Mouse (Mus musculus): ENCODE measurements around the gene D430042O09Rik. TPM values are rescaled to one million over a fixed set of nuclear protein-coding genes. Genes with fewer than 3 reads are reported as not detected.
"Not testable (repeated sequence)": the region's sequence is repeated elsewhere in the genome, so short reads cannot be mapped to it uniquely, and the experiment has no call there.

D430042O09Rik gene
- polyA plus RNA-seq, 1 experiment from 2014 or later, result 7.2 TPM

DNA sequence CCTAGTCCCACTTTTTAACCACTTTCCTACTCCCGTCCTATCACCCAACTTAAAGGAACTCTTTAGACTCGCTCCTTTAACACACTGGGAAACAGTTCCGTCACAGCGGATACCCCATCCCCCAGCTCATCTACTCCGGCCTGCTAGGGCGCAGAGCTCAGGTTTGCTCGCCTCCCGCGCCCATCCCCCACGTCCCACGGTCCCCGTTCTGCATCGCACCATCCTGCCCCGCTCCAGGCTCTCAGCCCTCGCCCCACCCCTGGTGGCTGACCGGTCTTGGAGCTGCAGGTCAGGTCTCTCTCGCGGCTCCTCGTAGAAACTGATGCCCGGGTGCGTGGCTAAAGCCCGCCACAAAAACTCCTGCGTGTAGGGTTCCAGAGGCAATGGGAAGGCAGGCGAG lies 502 bp upstream of the D430042O09Rik start:
- H3K4me1 ChIP-seq (replicated peaks; ENCODE audit: control insufficient read depth, insufficient read depth, low read length), result peaks cover 28% of the 10 kb centered on the region
- H3K9ac ChIP-seq, result peak overlapping the region; percentile 80
- peak overlapping the region; percentile 84 for H3K4me2 ChIP-seq (replicated peaks)
- H3K27ac ChIP-seq, result peak overlapping the region; percentile 88
- under 1% methylated on average over 24 of the region's 24 CpGs for WGBS
- H3K9me3 ChIP-seq (ENCODE audit: control insufficient read depth, low read length), result no peaks in the 10 kb centered on the region
- no peaks in the 10 kb centered on the region for H3K27me3 ChIP-seq (ENCODE audit: control insufficient read depth, insufficient read depth, low read length)
- ATAC-seq (ENCODE audit: low FRiP score) (peak; percentile 83), DNase-seq (ENCODE audit: low spot score) (peak; percentile 59)
- peaks cover 25% of the 10 kb centered on the region for H3K36me3 ChIP-seq (replicated peaks; ENCODE audit: control insufficient read depth, insufficient read depth)
- peak overlapping the region; percentile 63 for H3K4me3 ChIP-seq (replicated peaks; ENCODE audit: low read length)

DNA sequence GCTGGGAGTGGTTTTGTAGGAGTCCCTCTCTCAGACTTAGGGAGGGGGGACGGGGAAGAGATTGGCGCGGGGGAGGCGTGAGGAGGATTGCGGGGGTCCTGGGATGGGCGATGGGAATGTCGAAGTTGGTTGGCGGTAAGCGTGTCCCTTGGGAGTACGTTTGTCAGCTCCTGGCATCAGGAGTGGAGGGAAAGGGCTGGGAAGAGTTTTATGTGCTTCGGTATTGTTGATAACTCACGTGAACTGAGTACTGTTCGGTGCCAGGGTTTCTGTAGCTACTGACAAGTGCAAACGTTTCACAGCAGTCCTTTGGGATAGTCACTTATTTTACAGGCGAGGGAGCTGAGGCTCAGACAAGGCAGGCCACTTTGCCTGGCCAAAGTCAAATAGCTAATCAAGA lies 412 bp downstream of the D430042O09Rik start:
- 1% methylated on average over 15 of the region's 15 CpGs for WGBS
- Histone ChIP-seq H3K27me3 (ENCODE audit: control insufficient read depth, insufficient read depth, low read length) (no peaks in the 10 kb centered on the region), H3K4me3 (replicated peaks; ENCODE audit: low read length) (peak overlapping the region; percentile 63), H3K36me3 (replicated peaks; ENCODE audit: control insufficient read depth, insufficient read depth) (peaks cover 16% of the 10 kb centered on the region), H3K4me1 (replicated peaks; ENCODE audit: control insufficient read depth, insufficient read depth, low read length) (peaks cover 28% of the 10 kb centered on the region), H3K9ac (peak overlapping the region; percentile 80), H3K9me3 (ENCODE audit: control insufficient read depth, low read length) (no peaks in the 10 kb centered on the region), H3K27ac (peak overlapping the region; percentile 73), H3K4me2 (replicated peaks) (peak overlapping the region; percentile 84)
- ATAC-seq (ENCODE audit: low FRiP score) (no peak), DNase-seq (ENCODE audit: low spot score) (peak; percentile 51)

- H3K27me3 ChIP-seq (ENCODE audit: control insufficient read depth, insufficient read depth, low read length), result not testable (repeated sequence)
These were observed 5.9 kb downstream of the D430042O09Rik start for GRCm38 (mm10) chr7:125713542-125714055.

DNA sequence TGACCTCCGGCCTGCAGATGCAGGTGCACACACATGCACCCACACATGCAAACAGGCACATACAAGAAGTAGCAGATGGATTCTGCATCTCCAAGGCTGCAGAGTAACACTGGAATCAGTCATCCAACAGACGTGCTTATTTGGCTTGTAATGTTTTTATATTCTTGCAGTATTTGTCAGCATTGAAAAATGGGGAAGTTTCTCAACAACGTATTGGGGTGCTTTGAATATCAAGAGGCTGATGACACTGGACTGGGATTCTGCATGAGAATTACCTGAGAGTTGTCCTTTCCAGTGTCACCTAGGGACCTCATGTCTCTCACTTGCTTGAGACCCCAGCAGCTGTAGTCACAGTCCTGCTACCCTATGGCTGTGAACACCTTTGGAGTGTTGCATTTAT lies 7.1 kb downstream of the D430042O09Rik start:
- no peak overlapping the region for H3K9ac ChIP-seq
- no peak overlapping the region for H3K4me3 ChIP-seq (replicated peaks; ENCODE audit: low read length)
- H3K4me1 ChIP-seq (replicated peaks; ENCODE audit: control insufficient read depth, insufficient read depth, low read length), result no peaks in the 10 kb centered on the region
- no peaks in the 10 kb centered on the region for H3K36me3 ChIP-seq (replicated peaks; ENCODE audit: control insufficient read depth, insufficient read depth)
- no peaks in the 10 kb centered on the region for H3K27me3 ChIP-seq (ENCODE audit: control insufficient read depth, insufficient read depth, low read length)
- DNase-seq (ENCODE audit: low spot score) (no peak), ATAC-seq (ENCODE audit: low FRiP score) (no peak)
- no peaks in the 10 kb centered on the region for H3K9me3 ChIP-seq (ENCODE audit: control insufficient read depth, low read length)
- no peak overlapping the region for H3K27ac ChIP-seq
- no peak overlapping the region for H3K4me2 ChIP-seq (replicated peaks)
- 90% methylated on average over 3 of the region's 3 CpGs for WGBS

More at GRCm38 (mm10) chr7:125713542-125714055, 5.9 kb downstream of the D430042O09Rik start:
- not testable (repeated sequence) for H3K4me3 ChIP-seq (replicated peaks; ENCODE audit: low read length); DNase-seq (ENCODE audit: low spot score); H3K9me3 ChIP-seq (ENCODE audit: control insufficient read depth, low read length); H3K9ac ChIP-seq; H3K27ac ChIP-seq; H3K36me3 ChIP-seq (replicated peaks; ENCODE audit: control insufficient read depth, insufficient read depth); ATAC-seq (ENCODE audit: low FRiP score); H3K4me1 ChIP-seq (replicated peaks; ENCODE audit: control insufficient read depth, insufficient read depth, low read length); H3K4me2 ChIP-seq (replicated peaks)
- WGBS, result 94% methylated on average over 6 of the region's 7 CpGs

GRCm38 (mm10) chr7:125716724-125717123 lies 9.0 kb downstream of the D430042O09Rik start:
- H3K27ac ChIP-seq, result no peak overlapping the region
- ATAC-seq (ENCODE audit: low FRiP score) (no peak), DNase-seq (ENCODE audit: low spot score) (no peak)
- no peak overlapping the region for H3K4me3 ChIP-seq (replicated peaks; ENCODE audit: low read length)
- WGBS, result 64% methylated on average over 2 of the region's 2 CpGs
- H3K9ac ChIP-seq, result no peak overlapping the region
- H3K4me1 ChIP-seq (replicated peaks; ENCODE audit: control insufficient read depth, insufficient read depth, low read length), result no peaks in the 10 kb centered on the region; the same call in 1 of the 2 replicates
- no peaks in the 10 kb centered on the region for H3K36me3 ChIP-seq (replicated peaks; ENCODE audit: control insufficient read depth, insufficient read depth)
- no peak overlapping the region for H3K4me2 ChIP-seq (replicated peaks)
- no peaks in the 10 kb centered on the region for H3K27me3 ChIP-seq (ENCODE audit: control insufficient read depth, insufficient read depth, low read length)
- H3K9me3 ChIP-seq (ENCODE audit: control insufficient read depth, low read length), result no peaks in the 10 kb centered on the region

DNA sequence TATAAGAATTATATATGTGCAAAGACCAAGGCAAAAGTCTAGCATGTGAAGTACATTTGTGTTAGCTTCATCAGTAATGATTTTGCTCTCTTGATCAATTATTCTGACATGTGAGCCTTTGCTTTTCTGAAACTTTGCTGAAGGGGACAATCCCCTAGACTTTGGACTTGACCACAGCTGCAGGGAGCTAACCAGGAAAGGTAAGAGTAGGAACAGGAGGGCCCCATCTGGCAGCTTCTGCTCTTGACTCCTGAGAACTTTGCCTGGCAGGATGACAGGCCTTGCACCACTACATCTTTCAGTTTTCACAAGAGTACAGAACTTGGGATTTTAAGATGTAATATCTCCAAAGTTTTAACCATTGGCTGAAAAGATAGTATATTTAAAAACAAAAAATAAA lies 9.9 kb downstream of the D430042O09Rik start:
- Histone ChIP-seq H3K27ac (no peak overlapping the region), H3K36me3 (replicated peaks; ENCODE audit: control insufficient read depth, insufficient read depth) (no peaks in the 10 kb centered on the region), H3K4me2 (replicated peaks) (no peak overlapping the region), H3K9ac (no peak overlapping the region), H3K9me3 (ENCODE audit: control insufficient read depth, low read length) (no peaks in the 10 kb centered on the region), H3K4me1 (replicated peaks; ENCODE audit: control insufficient read depth, insufficient read depth, low read length) (no peaks in the 10 kb centered on the region; the same call in 1 of the 2 replicates), H3K4me3 (replicated peaks; ENCODE audit: low read length) (no peak overlapping the region), H3K27me3 (ENCODE audit: control insufficient read depth, insufficient read depth, low read length) (no peaks in the 10 kb centered on the region)
- no peak for DNase-seq (ENCODE audit: low spot score)
- ATAC-seq (ENCODE audit: low FRiP score), result no peak

- Histone ChIP-seq H3K9ac (no peak overlapping the region), H3K4me2 (replicated peaks) (no peak overlapping the region), H3K4me3 (replicated peaks; ENCODE audit: low read length) (no peak overlapping the region), H3K27me3 (ENCODE audit: control insufficient read depth, insufficient read depth, low read length) (no peaks in the 10 kb centered on the region), H3K27ac (no peak overlapping the region), H3K4me1 (replicated peaks; ENCODE audit: control insufficient read depth, insufficient read depth, low read length) (peaks cover 9% of the 10 kb centered on the region), H3K36me3 (replicated peaks; ENCODE audit: control insufficient read depth, insufficient read depth) (no peaks in the 10 kb centered on the region), H3K9me3 (ENCODE audit: control insufficient read depth, low read length) (no peaks in the 10 kb centered on the region)
- 69% methylated on average over 5 of the region's 5 CpGs for WGBS
- DNase-seq (ENCODE audit: low spot score), result peak; percentile 38
- no peak for ATAC-seq (ENCODE audit: low FRiP score)
These were observed 12.7 kb downstream of the D430042O09Rik start for GRCm38 (mm10) chr7:125720370-125720769.

GRCm38 (mm10) chr7:125721033-125721432 lies 13.3 kb downstream of the D430042O09Rik start:
- no peak for ATAC-seq (ENCODE audit: low FRiP score)
- H3K27ac ChIP-seq, result no peak overlapping the region
- H3K27me3 ChIP-seq (ENCODE audit: control insufficient read depth, insufficient read depth, low read length), result no peaks in the 10 kb centered on the region
- H3K4me1 ChIP-seq (replicated peaks; ENCODE audit: control insufficient read depth, insufficient read depth, low read length), result peaks cover 9% of the 10 kb centered on the region
- no peaks in the 10 kb centered on the region for H3K36me3 ChIP-seq (replicated peaks; ENCODE audit: control insufficient read depth, insufficient read depth)
- no peaks in the 10 kb centered on the region for H3K9me3 ChIP-seq (ENCODE audit: control insufficient read depth, low read length)
- WGBS, result 85% methylated on average over 4 of the region's 4 CpGs
- H3K4me3 ChIP-seq (replicated peaks; ENCODE audit: low read length), result no peak overlapping the region
- H3K4me2 ChIP-seq (replicated peaks), result no peak overlapping the region
- H3K9ac ChIP-seq, result no peak overlapping the region
- DNase-seq (ENCODE audit: low spot score), result no peak

GRCm38 (mm10) chr7:125722127-125722526 lies 14.4 kb downstream of the D430042O09Rik start:
- Histone ChIP-seq H3K9ac (no peak overlapping the region), H3K27ac (no peak overlapping the region), H3K9me3 (ENCODE audit: control insufficient read depth, low read length) (no peaks in the 10 kb centered on the region), H3K36me3 (replicated peaks; ENCODE audit: control insufficient read depth, insufficient read depth) (no peaks in the 10 kb centered on the region), H3K4me1 (replicated peaks; ENCODE audit: control insufficient read depth, insufficient read depth, low read length) (peaks cover 9% of the 10 kb centered on the region), H3K4me2 (replicated peaks) (no peak overlapping the region), H3K27me3 (ENCODE audit: control insufficient read depth, insufficient read depth, low read length) (no peaks in the 10 kb centered on the region), H3K4me3 (replicated peaks; ENCODE audit: low read length) (no peak overlapping the region)
- ATAC-seq (ENCODE audit: low FRiP score) (no peak), DNase-seq (ENCODE audit: low spot score) (no peak)
